Mouse (Mus musculus): ENCODE measurements around the gene Inhba. TPM values are rescaled to one million over a fixed set of nuclear protein-coding genes. Genes with fewer than 3 reads are reported as not detected.

Inhba gene
- polyA plus RNA-seq (2015; fragmentation: Nextera tagmentation; extraction: Ambion mirVana): 0.84 and 2.5 TPM in 2 replicates

- peak; percentile 81 for ATAC-seq (ENCODE audit: low read depth)
- Histone ChIP-seq H3K9me3 (no peaks in the 10 kb centered on the region), H3K4me1 (replicated peaks) (peaks cover 15% of the 10 kb centered on the region; the same call in 1 of the 2 replicates), H3K9ac (peak within 1 kb of the TSS; percentile 68), H3K4me2 (peak within 1 kb of the TSS; percentile 86), H3K27me3 (peaks cover 53% of the 10 kb centered on the region), H3K4me3 (peak within 1 kb of the TSS; percentile 50), H3K27ac (replicated peaks) (no peak within 1 kb of the TSS), H3K36me3 (no peaks in the 10 kb centered on the region)
- 4% methylated on average over 31 of the region's 31 CpGs for WGBS
Observed at GRCm38 (mm10) chr13:16011372-16012242, at the start of gene Inhba. Inhba (plus strand) TSS chr13:16011851.

- no peak overlapping the region for H3K4me2 ChIP-seq
- WGBS: 89% methylated on average over 1 of the region's 1 CpGs
- H3K27me3 ChIP-seq: no peaks in the 10 kb centered on the region
- no peak for ATAC-seq (ENCODE audit: low read depth)
- no peaks in the 10 kb centered on the region for H3K36me3 ChIP-seq
- no peak overlapping the region for H3K4me3 ChIP-seq
- H3K4me1 ChIP-seq (replicated peaks): no peaks in the 10 kb centered on the region
- no peak overlapping the region for H3K9ac ChIP-seq
- no peaks in the 10 kb centered on the region for H3K9me3 ChIP-seq
- H3K27ac ChIP-seq (replicated peaks): no peak overlapping the region
Observed at GRCm38 (mm10) chr13:15976584-15976983, 35.1 kb upstream of the Inhba start.

GRCm38 (mm10) chr13:15979551-15979950 is 32.1 kb upstream of the Inhba start:
- H3K27ac ChIP-seq (replicated peaks): no peak overlapping the region
- H3K4me2 ChIP-seq: no peak overlapping the region
- H3K9me3 ChIP-seq: no peaks in the 10 kb centered on the region
- WGBS: 81% methylated on average over 3 of the region's 3 CpGs
- H3K27me3 ChIP-seq: no peaks in the 10 kb centered on the region
- H3K36me3 ChIP-seq: no peaks in the 10 kb centered on the region
- no peak for ATAC-seq (ENCODE audit: low read depth)
- H3K9ac ChIP-seq: no peak overlapping the region
- no peaks in the 10 kb centered on the region for H3K4me1 ChIP-seq (replicated peaks)
- no peak overlapping the region for H3K4me3 ChIP-seq

GRCm38 (mm10) chr13:15982041-15982440 is 29.6 kb upstream of the Inhba start:
- H3K27me3 ChIP-seq: no peaks in the 10 kb centered on the region
- ATAC-seq (ENCODE audit: low read depth): no peak
- H3K4me3 ChIP-seq: no peak overlapping the region
- H3K4me1 ChIP-seq (replicated peaks): no peaks in the 10 kb centered on the region
- no peaks in the 10 kb centered on the region for H3K36me3 ChIP-seq
- no peak overlapping the region for H3K27ac ChIP-seq (replicated peaks)
- no peak overlapping the region for H3K9ac ChIP-seq
- 80% methylated on average over 3 of the region's 3 CpGs for WGBS
- no peak overlapping the region for H3K4me2 ChIP-seq
- H3K9me3 ChIP-seq: no peaks in the 10 kb centered on the region

- ATAC-seq (ENCODE audit: low read depth): no peak
- no peak overlapping the region for H3K27ac ChIP-seq (replicated peaks)
- H3K9me3 ChIP-seq: no peaks in the 10 kb centered on the region
- H3K4me2 ChIP-seq: no peak overlapping the region
- H3K4me3 ChIP-seq: no peak overlapping the region
- H3K4me1 ChIP-seq (replicated peaks): no peaks in the 10 kb centered on the region
- H3K9ac ChIP-seq: no peak overlapping the region
- 72% methylated on average over 2 of the region's 2 CpGs for WGBS
- H3K27me3 ChIP-seq: no peaks in the 10 kb centered on the region
- no peaks in the 10 kb centered on the region for H3K36me3 ChIP-seq
Observed at GRCm38 (mm10) chr13:15985761-15986160, 25.9 kb upstream of the Inhba start.

- Histone ChIP-seq H3K4me2 (no peak overlapping the region), H3K27me3 (no peaks in the 10 kb centered on the region), H3K9ac (no peak overlapping the region), H3K36me3 (no peaks in the 10 kb centered on the region), H3K9me3 (no peaks in the 10 kb centered on the region), H3K27ac (replicated peaks) (no peak overlapping the region), H3K4me3 (no peak overlapping the region), H3K4me1 (replicated peaks) (no peaks in the 10 kb centered on the region)
- no peak for ATAC-seq (ENCODE audit: low read depth)
- 88% methylated on average over 4 of the region's 4 CpGs for WGBS
Observed at GRCm38 (mm10) chr13:15986172-15986571, 25.5 kb upstream of the Inhba start.

GRCm38 (mm10) chr13:15995314-15995713 is 16.3 kb upstream of the Inhba start:
- no peaks in the 10 kb centered on the region for H3K27me3 ChIP-seq
- H3K4me2 ChIP-seq: no peak overlapping the region
- no peak for ATAC-seq (ENCODE audit: low read depth)
- H3K4me3 ChIP-seq: no peak overlapping the region
- H3K9me3 ChIP-seq: no peaks in the 10 kb centered on the region
- H3K27ac ChIP-seq (replicated peaks): no peak overlapping the region
- H3K9ac ChIP-seq: no peak overlapping the region
- no peaks in the 10 kb centered on the region for H3K36me3 ChIP-seq
- no peaks in the 10 kb centered on the region for H3K4me1 ChIP-seq (replicated peaks)
- WGBS: 85% methylated on average over 2 of the region's 2 CpGs

- Histone ChIP-seq H3K27me3 (peaks cover 11% of the 10 kb centered on the region; the same call in 1 of the 2 replicates), H3K9ac (no peak overlapping the region), H3K4me3 (no peak overlapping the region), H3K9me3 (no peaks in the 10 kb centered on the region), H3K4me1 (replicated peaks) (no peaks in the 10 kb centered on the region), H3K4me2 (no peak overlapping the region), H3K36me3 (no peaks in the 10 kb centered on the region), H3K27ac (replicated peaks) (no peak overlapping the region)
- WGBS: 7% methylated on average over 4 of the region's 4 CpGs
- ATAC-seq (ENCODE audit: low read depth): no peak; the same call in 1 of the 2 replicates
Observed at GRCm38 (mm10) chr13:16005517-16005916, 6.1 kb upstream of the Inhba start.

- Histone ChIP-seq H3K9ac (no peak overlapping the region), H3K9me3 (no peaks in the 10 kb centered on the region), H3K4me1 (replicated peaks) (peaks cover 15% of the 10 kb centered on the region; the same call in 1 of the 2 replicates), H3K27ac (replicated peaks) (no peak overlapping the region), H3K4me2 (no peak overlapping the region), H3K36me3 (no peaks in the 10 kb centered on the region), H3K27me3 (peaks cover 26% of the 10 kb centered on the region; the same call in 1 of the 2 replicates), H3K4me3 (no peak overlapping the region)
- ATAC-seq (ENCODE audit: low read depth): no peak
- WGBS: 70% methylated on average over 4 of the region's 4 CpGs
Observed at GRCm38 (mm10) chr13:16007748-16008147, 3.9 kb upstream of the Inhba start.

GRCm38 (mm10) chr13:16008348-16008747 is 3.3 kb upstream of the Inhba start:
- no peak overlapping the region for H3K4me2 ChIP-seq
- 65% methylated on average over 1 of the region's 1 CpGs for WGBS
- no peak overlapping the region for H3K27ac ChIP-seq (replicated peaks)
- peaks cover 28% of the 10 kb centered on the region; the same call in 1 of the 2 replicates for H3K27me3 ChIP-seq
- ATAC-seq (ENCODE audit: low read depth): no peak
- H3K4me1 ChIP-seq (replicated peaks): peaks cover 15% of the 10 kb centered on the region; the same call in 1 of the 2 replicates
- no peaks in the 10 kb centered on the region for H3K36me3 ChIP-seq
- no peak overlapping the region for H3K9ac ChIP-seq
- H3K9me3 ChIP-seq: no peaks in the 10 kb centered on the region
- no peak overlapping the region for H3K4me3 ChIP-seq

- H3K36me3 ChIP-seq: no peaks in the 10 kb centered on the region
- no peak overlapping the region for H3K27ac ChIP-seq (replicated peaks)
- no peak overlapping the region for H3K9ac ChIP-seq
- H3K27me3 ChIP-seq: peaks cover 38% of the 10 kb centered on the region
- H3K4me3 ChIP-seq: no peak overlapping the region
- WGBS: 95% methylated on average over 8 of the region's 8 CpGs
- H3K4me1 ChIP-seq (replicated peaks): peaks cover 15% of the 10 kb centered on the region; the same call in 1 of the 2 replicates
- ATAC-seq (ENCODE audit: low read depth): no peak
- no peaks in the 10 kb centered on the region for H3K9me3 ChIP-seq
- no peak overlapping the region for H3K4me2 ChIP-seq
Observed at GRCm38 (mm10) chr13:16009766-16010465, 1.7 kb upstream of the Inhba start.

GRCm38 (mm10) chr13:16010586-16010985 is 1.1 kb upstream of the Inhba start:
- WGBS: 81% methylated on average over 4 of the region's 4 CpGs

More at GRCm38 (mm10) chr13:16010586-16010985, 1.1 kb upstream of the Inhba start:
- Histone ChIP-seq H3K4me2 (no peak overlapping the region), H3K9ac (no peak overlapping the region), H3K9me3 (no peaks in the 10 kb centered on the region), H3K27ac (replicated peaks) (no peak overlapping the region), H3K4me3 (no peak overlapping the region), H3K4me1 (replicated peaks) (peaks cover 15% of the 10 kb centered on the region; the same call in 1 of the 2 replicates), H3K36me3 (no peaks in the 10 kb centered on the region), H3K27me3 (peaks cover 44% of the 10 kb centered on the region)
- ATAC-seq (ENCODE audit: low read depth): no peak

All from neural tube, embryonic 13.5 days (tissue).